Mouse (Mus musculus): ENCODE results near the gene Oaz1.

Oaz1 gene

GRCm38 (mm10) chr10:80826151-80827062 lies at the start of gene Oaz1:
TSS of gene Oaz1 (plus strand) at chr10:80826656.
- peak; percentile 99 to 100 for DNase-seq (ENCODE audit: low spot score in 2 of 2)

GRCm38 (mm10) chr10:80777123-80777522 lies 49.3 kb upstream of the Oaz1 start:
- DNase-seq (ENCODE audit: low spot score in 2 of 2), result no peak

DNA sequence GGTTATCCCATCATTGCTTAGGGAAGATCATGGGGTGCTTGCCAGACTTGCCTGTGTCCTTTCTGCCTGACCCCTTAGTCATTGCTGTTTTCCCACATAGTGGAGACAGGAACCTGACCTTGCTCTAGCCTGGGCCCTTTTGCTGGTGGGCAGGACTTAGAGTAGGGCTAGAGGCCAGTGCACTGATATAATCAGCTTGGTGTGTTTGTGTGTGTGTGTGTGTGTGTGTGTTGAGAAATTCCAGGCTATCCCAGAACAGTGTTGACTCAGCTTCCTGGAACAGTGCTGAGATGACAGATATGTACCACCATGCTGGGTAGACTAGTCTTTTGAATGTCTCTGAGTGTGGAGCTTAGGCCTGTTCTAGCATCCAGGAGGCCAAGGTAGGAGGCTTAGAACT lies 46.9 kb upstream of the Oaz1 start:
- no peak for DNase-seq (ENCODE audit: low spot score in 2 of 2)

DNA sequence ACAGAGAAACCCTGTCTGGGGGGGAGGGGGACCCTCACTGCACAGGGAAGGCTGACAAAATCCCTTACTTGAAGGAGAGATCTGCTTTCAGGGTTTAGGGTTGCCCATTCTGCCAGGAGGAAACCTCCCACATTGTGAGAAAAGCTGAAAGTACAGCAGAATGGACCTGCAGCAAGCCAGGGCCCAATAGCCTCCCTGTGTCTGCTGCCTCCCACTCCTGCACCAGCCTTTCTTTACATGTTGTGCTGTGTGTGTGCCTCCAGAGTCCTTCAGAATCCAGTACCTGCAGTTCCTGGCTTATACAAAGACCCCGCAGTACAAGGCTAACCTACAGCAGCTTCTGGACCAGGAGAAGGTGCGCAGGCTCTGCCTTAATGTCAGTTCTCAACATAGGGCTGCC lies 42.2 kb upstream of the Oaz1 start:
- no peak for DNase-seq (ENCODE audit: low spot score in 2 of 2)

- no peak for DNase-seq (ENCODE audit: low spot score in 2 of 2)
Observed at GRCm38 (mm10) chr10:80784871-80785270, 41.6 kb upstream of the Oaz1 start.

DNA sequence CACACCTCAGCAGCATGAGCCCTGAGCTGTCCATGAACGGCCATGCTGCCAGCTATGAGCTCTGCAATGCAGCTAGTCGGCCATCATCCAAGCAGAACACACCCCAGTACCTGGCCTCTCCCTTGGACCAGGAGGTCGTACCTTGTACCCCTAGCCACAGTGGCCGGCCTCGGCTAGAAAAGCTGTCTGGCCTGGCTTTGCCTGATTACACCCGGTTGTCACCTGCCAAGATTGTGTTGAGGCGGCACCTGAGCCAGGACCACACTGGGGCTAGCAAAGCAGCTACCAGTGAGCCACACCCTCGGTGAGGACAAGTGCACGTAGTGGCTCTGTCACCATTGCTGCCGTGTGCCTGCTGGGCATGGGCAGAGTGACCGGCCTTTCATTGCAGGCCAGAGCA lies 40.5 kb upstream of the Oaz1 start:
- no peak for DNase-seq (ENCODE audit: low spot score in 2 of 2)

- DNase-seq (ENCODE audit: low spot score in 2 of 2), result no peak
Observed at GRCm38 (mm10) chr10:80787517-80787916, 38.9 kb upstream of the Oaz1 start.

- peak in 1 of 2 experiments; percentile 10 for DNase-seq (ENCODE audit: low spot score in 2 of 2)
Observed at GRCm38 (mm10) chr10:80790761-80791404, 35.6 kb upstream of the Oaz1 start.

GRCm38 (mm10) chr10:80791476-80792174 lies 34.8 kb upstream of the Oaz1 start:
- peak in 1 of 2 experiments; percentile 13 for DNase-seq (ENCODE audit: low spot score in 2 of 2)

DNA sequence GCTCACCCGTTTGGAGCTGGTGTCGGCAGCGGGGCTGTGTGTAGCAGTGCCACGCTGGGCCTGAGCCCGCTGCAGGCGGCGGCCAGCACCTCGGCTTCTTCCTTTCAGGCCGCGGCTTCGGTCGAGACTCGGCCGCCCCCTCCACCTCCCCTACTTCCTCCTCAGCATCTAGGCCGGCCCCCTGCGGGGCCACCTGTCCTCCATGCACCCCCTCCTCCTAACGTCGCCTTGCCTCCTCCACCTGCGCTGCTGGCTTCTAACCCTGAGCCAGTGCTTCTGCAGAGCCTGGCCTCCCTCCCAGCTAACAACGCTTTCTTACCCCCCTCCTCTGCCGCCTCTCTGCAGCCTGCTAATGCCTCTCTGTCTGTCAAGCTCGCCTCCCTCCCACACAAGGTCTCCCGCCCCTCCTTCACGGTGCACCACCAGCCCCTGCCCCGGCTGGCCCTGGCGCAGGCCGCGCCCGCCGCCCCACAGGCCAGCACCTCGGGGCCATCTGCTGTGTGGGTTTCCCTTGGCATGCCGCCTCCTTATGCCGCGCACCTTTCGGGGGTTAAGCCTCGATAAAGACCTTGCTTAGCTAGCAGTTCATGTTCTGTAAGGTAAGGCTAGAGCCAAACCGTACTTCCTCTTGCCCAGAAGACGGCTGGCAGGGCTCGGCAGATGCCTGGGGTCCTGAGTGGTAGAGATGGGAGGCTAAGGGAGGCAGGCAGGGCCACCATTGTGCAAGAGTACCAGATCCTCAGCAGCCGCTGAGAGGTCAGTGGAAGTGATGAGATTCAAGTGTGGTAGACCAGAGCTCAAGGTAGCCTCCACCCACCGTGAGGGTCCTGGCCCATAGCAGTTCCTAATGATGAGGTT lies 34.1 kb upstream of the Oaz1 start:
- peak in 1 of 2 experiments; percentile 10 for DNase-seq (ENCODE audit: low spot score in 2 of 2)

- no peak for DNase-seq (ENCODE audit: low spot score in 2 of 2)
Observed at GRCm38 (mm10) chr10:80793033-80793784, 33.2 kb upstream of the Oaz1 start.

DNA sequence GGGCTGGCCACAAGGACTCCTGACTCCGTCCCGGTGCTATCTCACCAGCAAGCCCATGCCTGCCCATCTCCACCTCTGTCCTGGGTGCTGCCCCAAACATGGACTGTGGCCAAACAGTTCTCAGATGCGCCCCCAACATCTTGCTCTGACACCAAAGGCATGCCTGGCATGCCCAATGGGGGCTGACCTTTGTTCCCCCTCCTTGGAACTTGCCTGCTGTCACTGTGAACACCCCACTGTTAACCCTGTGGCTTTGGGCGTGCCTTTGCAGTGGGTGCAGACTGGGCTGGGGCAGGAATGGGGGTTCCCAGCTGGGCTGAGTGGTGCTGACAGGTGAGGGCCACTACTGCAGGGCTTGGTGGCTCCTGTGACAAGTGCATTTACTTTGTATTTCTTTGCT lies 32.7 kb upstream of the Oaz1 start:
- no peak for DNase-seq (ENCODE audit: low spot score in 2 of 2)

GRCm38 (mm10) chr10:80794750-80795149 lies 31.7 kb upstream of the Oaz1 start:
- DNase-seq (ENCODE audit: low spot score in 2 of 2), result no peak

GRCm38 (mm10) chr10:80796307-80796848 lies 30.1 kb upstream of the Oaz1 start:
- DNase-seq (ENCODE audit: low spot score in 2 of 2), result no peak

GRCm38 (mm10) chr10:80797186-80798149 lies 29.0 kb upstream of the Oaz1 start:
- peak in 1 of 2 experiments; percentile 13 for DNase-seq (ENCODE audit: low spot score in 2 of 2)

GRCm38 (mm10) chr10:80798150-80799006 lies 28.1 kb upstream of the Oaz1 start, which contains the start of the genes Sf3a2 and Plekhj1:
TSS of gene Sf3a2 (plus strand) at chr10:80798198.
TSS of gene Plekhj1 (minus strand) at chr10:80798626.
- peak; percentile 90 to 94 for DNase-seq (ENCODE audit: low spot score in 2 of 2)

DNA sequence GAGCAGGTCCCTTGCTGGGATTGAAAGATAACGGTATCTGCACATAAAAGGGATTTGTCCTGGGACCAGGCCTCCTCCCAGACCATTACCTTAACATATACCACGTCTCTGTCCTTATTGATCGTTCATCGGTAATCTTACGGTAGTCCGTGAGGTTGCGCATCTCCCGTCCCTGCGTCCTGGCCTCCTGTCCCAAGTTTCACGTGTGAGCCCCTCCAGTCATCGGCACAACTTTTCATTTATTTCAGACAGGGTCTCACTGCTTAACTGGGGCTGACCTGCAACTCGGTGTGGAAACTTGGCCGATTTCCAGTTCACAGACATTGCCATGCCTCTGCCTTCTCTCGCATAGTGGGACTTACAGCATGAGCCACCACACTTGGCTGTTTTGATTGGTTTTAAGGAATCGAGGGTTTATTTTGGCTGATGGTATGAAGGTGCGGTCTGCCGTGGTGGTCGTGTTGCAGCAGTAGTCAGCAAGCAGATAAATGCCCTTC lies 27.3 kb upstream of the Oaz1 start:
- peak in 1 of 2 experiments; percentile 6 for DNase-seq (ENCODE audit: low spot score in 2 of 2)

Measured in frontal cortex, postnatal 10 days (tissue).